Mouse (Mus musculus): ENCODE measurements around the gene Fam117a.

The Fam117a gene

GRCm38 (mm10) chr11:95366280-95366897 is 29.6 kb downstream of the Fam117a start:
- DNase-seq (ENCODE audit: low spot score): peak; percentile 60

GRCm38 (mm10) chr11:95367011-95367735 is 30.4 kb downstream of the Fam117a start:
- no peak for DNase-seq (ENCODE audit: low spot score)

DNA sequence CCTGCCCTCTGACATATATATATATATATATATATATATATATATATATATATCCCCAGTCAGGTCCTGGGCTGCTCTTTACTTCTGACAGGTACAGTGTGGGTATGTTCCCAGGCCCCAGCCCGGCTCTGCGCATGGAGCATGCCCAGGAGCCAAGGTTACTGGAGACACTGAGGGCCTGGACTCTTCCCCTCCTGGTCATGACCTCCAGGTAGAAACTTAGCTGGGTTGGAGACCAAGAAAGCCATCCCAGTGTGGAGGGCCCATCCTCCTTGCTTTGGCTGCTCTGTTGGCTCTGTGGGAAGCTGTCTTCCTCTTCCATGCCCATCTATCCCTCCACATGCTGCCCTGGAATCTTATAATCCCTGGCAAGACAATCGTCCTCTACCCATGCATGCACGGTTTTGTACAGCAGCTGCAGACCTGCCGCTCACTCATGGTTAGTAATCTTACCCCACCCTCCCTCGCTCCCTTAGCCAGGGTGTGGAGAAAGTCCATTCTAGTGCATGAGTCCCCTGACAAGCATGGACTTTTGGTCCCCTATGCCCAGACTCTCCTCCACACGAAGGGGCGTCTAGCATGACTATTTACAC is 31.5 kb downstream of the Fam117a start:
- no peak for DNase-seq (ENCODE audit: low spot score)

GRCm38 (mm10) chr11:95368871-95369270 is 32.1 kb downstream of the Fam117a start:
- no peak for DNase-seq (ENCODE audit: low spot score)

DNA sequence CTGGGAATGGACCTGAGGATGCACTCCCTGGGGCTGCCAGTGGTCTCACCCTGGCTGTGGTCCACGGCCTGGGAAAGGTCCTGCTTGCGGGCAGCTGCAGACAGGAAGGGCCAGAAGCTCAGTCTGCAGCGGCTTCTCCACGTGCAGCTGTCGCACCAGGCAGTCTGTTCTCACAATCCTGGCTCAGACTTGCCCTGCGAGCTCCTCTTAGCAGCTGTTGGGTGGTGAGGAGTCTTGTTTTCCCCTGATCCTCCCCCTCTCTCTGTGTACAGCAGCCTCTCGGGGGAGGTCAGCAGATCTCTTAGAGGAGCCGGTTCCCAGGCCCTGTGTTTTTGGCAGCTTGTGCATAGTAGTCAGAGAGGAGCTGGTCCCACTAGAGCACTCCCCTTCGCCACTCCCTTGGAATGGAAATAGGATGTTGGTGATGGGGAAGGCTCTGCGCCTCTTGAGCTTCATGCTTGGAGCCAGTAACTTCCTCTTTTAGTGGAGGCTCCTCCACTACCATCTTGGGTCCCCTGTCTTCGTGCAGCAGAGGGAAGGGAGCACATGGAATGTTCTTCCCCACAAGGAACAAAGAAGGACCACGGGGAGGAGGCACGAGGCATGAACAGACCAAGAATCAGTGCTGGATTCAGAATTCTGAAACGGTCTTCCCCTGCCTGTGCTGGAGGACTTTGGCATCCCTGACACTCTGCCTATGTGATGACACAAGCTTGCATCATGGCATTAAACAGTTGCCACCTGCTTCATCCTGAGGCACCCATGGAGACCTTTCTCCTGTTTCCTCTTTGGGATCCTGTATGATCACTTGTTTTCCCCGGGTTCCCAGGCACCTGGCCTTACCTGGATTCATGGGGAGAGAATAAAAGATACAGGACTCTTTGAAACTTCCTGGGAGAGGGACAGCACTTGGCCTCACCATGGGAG is 33.4 kb downstream of the Fam117a start:
- DNase-seq (ENCODE audit: low spot score): peak; percentile 72

DNA sequence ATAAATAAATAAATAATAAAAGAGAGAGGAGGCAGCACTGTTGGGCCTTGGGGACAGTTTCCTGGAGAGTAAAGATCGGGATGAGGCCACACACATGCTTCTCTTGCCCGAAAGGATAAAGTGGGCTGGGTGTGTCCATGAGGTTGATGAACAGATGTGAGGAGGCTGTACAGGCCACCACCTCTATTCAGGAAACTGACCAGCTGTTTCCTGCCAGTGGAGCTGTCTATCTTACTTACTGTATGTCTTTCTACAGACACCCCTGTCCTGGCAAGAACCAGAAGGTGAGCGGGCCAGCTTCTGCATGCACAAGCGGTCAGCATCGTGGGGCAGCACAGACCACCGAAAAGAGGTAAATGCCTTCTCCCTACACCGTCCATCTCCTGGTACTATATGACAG is 34.4 kb downstream of the Fam117a start:
- DNase-seq (ENCODE audit: low spot score): no peak

GRCm38 (mm10) chr11:95378926-95379325 is 42.1 kb downstream of the Fam117a start:
- no peak for DNase-seq (ENCODE audit: low spot score)

DNA sequence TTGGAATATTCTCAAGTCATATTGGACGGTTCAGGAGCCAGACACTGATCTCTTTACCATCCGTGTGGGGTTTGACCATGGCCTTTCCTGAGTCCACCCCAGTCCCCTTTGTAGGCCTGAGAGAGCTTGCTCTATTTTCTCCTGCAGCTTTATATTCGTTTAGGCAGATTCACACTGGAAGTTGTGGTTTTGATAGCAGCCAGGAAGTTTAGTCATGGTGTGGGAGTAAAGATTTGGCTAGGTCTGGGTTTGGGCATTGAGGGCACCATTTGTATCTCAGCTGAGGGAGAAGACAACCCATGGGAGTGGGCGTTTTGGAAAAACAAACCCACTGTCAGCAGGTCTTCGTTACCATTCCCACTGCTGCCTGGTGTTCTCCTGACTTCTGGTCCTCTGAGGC is 42.7 kb downstream of the Fam117a start:
- no peak for DNase-seq (ENCODE audit: low spot score)

DNA sequence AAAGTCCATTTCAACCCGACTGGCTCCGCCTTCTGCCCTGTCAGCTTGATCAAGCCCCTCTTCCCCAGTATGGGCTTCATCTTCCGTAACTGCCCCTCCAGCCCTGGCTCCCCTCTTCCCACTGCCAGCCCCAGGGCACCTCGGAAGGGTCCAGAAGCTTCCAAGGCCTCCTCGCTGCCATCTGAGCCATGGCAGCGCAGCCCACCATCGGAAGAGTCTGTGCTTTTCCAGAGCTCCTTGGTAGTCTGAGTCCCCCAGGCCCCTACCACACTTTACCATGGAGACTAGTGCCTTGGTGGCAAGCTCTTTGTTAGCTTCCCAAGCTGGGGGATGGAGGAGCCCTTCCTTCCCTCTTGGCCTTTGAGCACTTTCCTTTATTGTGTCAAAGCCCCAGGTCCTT is 43.9 kb downstream of the Fam117a start:
- no peak for DNase-seq (ENCODE audit: low spot score)

GRCm38 (mm10) chr11:95381146-95381545 is 44.3 kb downstream of the Fam117a start:
- DNase-seq (ENCODE audit: low spot score): peak; percentile 65

DNA sequence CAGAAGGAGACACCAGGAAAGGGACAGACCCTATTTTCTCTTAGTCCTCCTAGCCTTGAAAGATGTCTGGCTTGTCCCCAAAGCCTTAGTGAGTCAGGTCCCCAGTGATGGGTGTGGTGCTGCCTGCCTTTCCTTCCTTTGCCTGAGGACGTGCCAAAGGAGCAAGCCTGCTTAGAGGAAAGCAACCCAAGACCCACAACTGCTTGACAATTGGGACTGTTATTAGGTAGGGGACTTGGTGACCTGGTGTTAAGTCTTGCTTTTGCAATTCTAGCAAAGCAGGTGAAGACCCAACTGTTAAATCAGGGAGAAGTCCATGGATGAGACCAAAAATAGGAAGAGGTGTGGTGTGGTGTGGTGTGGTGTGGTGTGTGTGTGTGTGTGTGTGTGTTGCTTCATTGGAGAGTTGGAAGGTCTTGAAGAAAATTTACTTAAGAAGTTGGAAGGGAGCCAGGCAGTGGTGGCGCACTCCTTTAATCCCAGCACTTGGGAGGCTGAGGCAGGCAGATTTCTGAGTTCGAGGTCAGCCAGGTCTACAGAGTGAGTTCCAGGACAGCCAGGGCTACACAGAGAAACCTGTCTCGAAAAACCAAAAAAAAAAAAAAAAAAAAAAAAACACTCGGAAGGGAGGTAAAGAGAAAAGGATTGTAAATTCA is 46.6 kb downstream of the Fam117a start:
- no peak for DNase-seq (ENCODE audit: low spot score)

DNA sequence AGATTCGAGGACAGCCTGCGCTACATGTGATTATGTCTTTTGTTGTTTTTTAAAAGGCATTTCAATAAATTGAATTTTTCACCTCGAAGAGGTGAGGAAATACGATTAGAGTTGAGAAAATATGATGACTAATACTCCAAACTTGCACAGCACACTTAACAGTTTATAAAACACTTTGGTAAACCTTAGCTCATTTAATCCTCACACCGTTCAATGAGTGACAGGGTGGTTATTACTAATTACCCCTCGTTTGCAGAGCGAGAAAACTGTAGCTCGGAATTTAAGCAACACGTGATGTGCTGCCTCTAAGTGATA is 47.1 kb downstream of the Fam117a start:
- no peak for DNase-seq (ENCODE audit: low spot score)

DNA sequence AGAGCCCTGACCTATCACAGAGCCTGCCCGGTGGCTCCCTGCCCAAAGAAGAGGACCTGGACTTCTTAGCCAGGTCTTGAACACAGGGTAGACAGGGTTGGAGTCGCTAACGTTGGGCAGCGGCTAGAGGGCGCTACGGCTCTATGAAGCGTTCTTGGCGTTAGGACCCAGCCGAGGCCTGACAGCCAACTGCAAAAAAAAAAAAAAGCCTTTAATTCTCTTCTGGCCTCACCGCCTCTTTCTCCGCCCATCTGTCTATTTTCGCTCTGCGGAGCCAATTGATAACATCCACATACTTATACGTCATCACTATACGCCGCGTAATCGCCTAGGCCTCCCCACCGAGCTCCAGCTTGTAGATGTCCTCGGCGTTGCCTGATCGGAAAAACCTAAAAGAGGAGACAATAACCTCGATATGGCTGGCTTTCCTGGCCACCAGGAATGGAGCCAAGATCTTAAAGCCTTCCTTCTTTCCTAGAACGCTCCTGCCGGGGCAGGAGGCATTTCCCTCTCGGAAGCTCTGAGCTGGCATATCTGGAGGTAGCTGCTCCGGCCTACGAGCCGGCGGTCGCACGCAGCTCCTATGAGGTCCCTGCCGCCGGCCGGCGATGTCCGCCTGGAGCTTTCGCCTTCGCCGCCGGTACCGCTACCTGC is 47.6 kb downstream of the Fam117a start, which contains the start of gene Slc35b1:
Gene Slc35b1 (plus strand): TSS at position 374 of the 654 bp plus-strand sequence.
- peak; percentile 99 for DNase-seq (ENCODE audit: low spot score)

DNA sequence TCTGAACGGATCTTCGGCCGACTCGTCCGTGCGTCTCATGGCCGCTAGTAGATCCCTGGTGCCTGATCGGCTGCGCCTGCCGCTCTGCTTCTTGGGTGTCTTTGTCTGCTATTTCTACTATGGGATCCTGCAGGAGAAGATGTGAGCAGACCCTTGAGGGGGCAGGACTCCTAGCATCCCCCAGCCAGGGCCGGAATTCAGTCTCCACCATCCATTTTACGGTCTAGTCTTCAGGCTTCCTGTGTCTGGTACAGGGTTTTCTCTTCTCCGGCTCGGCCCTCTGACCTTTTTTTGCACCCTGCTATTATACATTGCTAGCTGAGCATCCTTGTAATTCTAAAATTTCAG is 48.1 kb downstream of the Fam117a start:
- DNase-seq (ENCODE audit: low spot score): no peak

DNA sequence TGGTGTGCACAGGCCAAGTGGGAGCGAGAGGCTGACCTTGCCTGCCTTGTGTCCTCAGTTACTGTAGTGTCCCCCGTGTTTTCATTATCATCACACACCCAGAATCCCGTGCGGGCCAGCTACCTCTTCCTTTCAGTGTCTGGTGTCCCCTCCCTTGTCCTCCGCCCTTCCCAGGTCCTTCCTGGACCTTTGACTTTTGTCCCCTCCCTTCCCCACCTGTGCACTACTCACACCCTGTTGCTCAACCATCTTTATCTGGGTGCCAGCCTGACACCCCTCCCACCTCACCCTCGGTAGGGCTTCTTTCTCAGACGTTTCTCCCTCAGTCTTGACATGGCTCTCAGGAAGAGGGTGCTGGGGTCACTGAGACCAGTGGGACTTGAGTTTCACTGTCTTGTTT is 50.5 kb downstream of the Fam117a start:
- no peak for DNase-seq (ENCODE audit: low spot score)

GRCm38 (mm10) chr11:95389006-95389405 is 52.2 kb downstream of the Fam117a start:
- peak; percentile 64 for DNase-seq (ENCODE audit: low spot score)

DNA sequence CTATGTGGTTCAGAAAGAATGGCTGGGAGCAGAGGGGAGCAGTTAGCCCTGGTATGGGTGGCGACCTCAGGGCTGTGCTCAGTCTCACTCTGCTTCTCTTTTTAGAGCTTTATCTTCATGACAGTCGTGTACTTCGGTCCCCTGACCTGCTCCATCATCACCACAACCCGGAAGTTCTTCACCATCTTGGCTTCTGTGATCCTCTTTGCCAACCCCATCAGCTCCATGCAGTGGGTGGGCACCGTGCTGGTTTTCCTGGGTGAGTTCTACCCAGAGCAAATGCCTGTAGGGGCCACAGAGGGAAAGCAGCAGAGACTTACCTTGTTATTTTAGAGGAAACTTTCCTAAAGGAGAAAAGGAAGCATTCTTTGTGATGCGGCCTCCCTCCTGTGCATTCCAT is 53.6 kb downstream of the Fam117a start:
- DNase-seq (ENCODE audit: low spot score): no peak

DNA sequence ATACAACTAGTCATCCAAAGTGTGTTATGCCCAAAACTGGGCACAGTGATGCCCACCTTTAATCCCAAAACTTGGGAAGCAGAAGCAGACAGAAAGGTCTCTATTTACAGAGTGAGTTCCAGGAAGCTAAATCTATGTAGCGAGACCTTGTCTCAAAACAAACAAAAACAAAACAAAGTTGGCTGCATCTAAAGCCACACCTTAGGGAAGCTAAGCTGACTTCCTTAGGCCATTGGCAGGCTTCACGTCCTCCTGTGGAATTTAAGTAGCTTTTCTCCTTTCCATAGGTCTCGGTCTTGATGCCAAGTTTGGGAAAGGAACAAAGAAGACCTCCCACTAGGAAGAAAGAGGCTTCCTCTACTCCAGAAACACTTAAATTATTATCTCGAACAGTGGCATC is 54.4 kb downstream of the Fam117a start:
- no peak for DNase-seq (ENCODE audit: low spot score)

GRCm38 (mm10) chr11:95391743-95392142 is 54.9 kb downstream of the Fam117a start:
- no peak for DNase-seq (ENCODE audit: low spot score)

DNA sequence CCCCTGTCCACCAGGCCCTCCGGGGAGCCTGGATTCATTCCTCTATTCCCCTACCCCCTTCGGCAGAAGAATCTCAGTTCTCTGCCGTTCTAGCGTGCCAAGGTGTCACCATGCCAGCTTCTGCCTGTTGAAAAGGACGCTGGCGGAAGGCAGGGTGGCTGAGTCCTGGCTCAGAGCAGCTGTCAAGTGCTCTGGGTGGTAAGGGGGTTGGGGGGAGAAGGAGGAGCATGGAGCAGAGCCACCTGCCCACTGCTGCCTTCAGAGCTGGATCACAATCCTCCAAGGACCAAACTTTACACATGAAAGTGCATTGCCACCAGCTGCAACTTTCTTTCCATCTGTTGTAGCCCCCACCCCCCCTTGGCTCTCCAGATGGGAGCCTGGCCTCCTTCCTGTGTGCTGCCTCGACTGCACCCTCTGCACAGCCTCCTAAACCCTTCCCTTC is 55.4 kb downstream of the Fam117a start:
- DNase-seq (ENCODE audit: low spot score): no peak

DNA sequence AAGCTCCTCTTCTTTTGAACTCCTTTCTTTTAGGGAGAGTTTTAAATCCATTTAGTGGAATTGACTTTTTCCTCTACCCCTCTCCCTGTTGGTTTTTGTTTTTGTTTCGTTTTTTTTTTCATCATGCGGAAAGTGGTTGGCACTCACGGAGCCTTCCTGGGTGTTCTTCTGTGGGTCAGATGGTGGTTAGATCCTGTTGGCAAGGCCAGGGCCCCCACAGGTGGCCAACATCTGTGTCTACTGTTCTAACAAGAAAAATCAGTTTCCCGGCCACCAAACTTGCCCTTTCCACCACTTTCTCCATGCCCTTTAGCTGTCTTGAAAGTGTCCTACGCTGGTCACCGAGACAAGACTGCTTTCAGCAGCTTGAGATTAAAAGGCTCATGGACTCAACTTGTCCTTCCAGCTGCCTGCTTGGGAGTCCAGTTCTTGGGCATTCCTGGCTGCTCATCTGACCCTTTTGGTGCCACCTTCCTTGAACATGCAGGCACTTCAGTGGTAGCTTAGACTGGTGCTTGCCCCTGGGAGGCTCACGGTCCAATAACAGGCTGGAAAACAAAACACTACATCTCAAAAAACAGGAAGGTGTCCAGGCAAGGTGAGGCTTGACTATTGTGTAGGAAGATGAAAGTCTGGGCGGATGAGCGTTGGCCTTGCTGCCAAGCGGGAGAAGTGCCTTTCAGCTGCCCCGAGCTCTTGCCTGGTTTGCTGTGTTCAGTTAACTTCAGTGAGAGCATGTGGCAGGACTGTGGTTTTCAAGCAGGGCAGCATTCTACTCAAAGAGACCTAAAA is 56.1 kb downstream of the Fam117a start:
- peak; percentile 42 for DNase-seq (ENCODE audit: low spot score)
